Mouse (Mus musculus) forebrain, embryonic 14.5 days (tissue): ENCODE measurements around the gene Arhgef11. TPM values are rescaled to one million over a fixed set of nuclear protein-coding genes. Genes with fewer than 3 reads are reported as not detected.

Experiments
- ATAC-seq: fragments of 200-750 bp; cut with Nextera tagmentation; 2 replicates; pipeline ENCODE4 v1.8.0; 2017; ENCODE audit warnings: mild to moderate bottlenecking, moderate library complexity
- DNase-seq: peaks from one replicate; pipeline ENCODE4 v3.0.0-alpha.2; 2015; ENCODE audit warnings: low spot score
- H3K27ac ChIP-seq: fragments of 300-500 bp; sonication (generic); 2 replicates; pipeline ENCODE4 v1.5.1; 2014; ENCODE audit warnings: low read depth, mild to moderate bottlenecking, control low read depth, low read length, moderate library complexity
- H3K27me3 ChIP-seq: fragments of 300-500 bp; sonication (generic); replicated peaks from 2 replicates; pipeline ENCODE4 v1.6.1; 2014; ENCODE audit warnings: low read length, control low read depth, mixed read lengths; ENCODE audit not compliant: control insufficient read depth, insufficient read depth
- H3K36me3 ChIP-seq: fragments of 300-500 bp; sonication (generic); 2 replicates; pipeline ENCODE4 v1.6.1; 2014; ENCODE audit warnings: low read length, control low read depth; ENCODE audit not compliant: control insufficient read depth, insufficient read depth
- H3K4me1 ChIP-seq: fragments of 300-500 bp; sonication (generic); 2 replicates; pipeline ENCODE4 v1.6.1; 2014; ENCODE audit warnings: antibody characterized with exemption, low read length, control low read depth; ENCODE audit not compliant: control insufficient read depth, insufficient read depth
- H3K4me2 ChIP-seq: fragments of 300-500 bp; sonication (generic); 2 replicates; pipeline ENCODE4 v1.6.1; 2014; ENCODE audit warnings: mild to moderate bottlenecking, control low read depth, low read length
- H3K4me3 ChIP-seq: fragments of 300-500 bp; sonication (generic); 2 replicates; pipeline ENCODE4 v1.5.1; 2014; ENCODE audit warnings: low read depth, low read length, control low read depth
- H3K9ac ChIP-seq: fragments of 300-500 bp; sonication (generic); 2 replicates; pipeline ENCODE4 v1.6.1; 2014; ENCODE audit warnings: mild to moderate bottlenecking, low read length, control low read depth, moderate library complexity
- H3K9me3 ChIP-seq: fragments of 300-500 bp; sonication (generic); replicated peaks from 2 replicates; pipeline ENCODE4 v1.6.1; 2016; ENCODE audit warnings: low read length, control low read depth, mixed read lengths; ENCODE audit not compliant: control insufficient read depth
- WGBS: fragments of 180-500 bp; shearing (Covaris S2); extraction: QIAGEN DNeasy Blood & Tissue Kit; methylation state at CpG from one replicate; pipeline ENCODE4 v1.1.7; 2014; 5-methylcytosine and 5-hydroxymethylcytosine counted together
- polyA plus RNA-seq: library from polyadenylated mRNA; unstranded; fragments of >200 nt; fragmentation: Nextera tagmentation; extraction: Ambion mirVana; gene quantifications from 2 replicates; pipeline ENCODE4 v1.2.1, GENCODE M21; 2014

The Arhgef11 gene
- polyA plus RNA-seq, 1 experiment from 2014 or later, result 16.9 TPM

- no peak within 1 kb of the TSS for H3K9ac ChIP-seq
- no peak within 1 kb of the TSS for H3K27ac ChIP-seq
- DNase-seq (no peak), ATAC-seq (no peak)
- H3K4me3 ChIP-seq, result no peak within 1 kb of the TSS
- no peaks in the 10 kb centered on the region for H3K36me3 ChIP-seq
- no peaks in the 10 kb centered on the region for H3K27me3 ChIP-seq
- 50% methylated on average over 13 of the region's 13 CpGs for whole genome bisulfite sequencing
- no peak within 1 kb of the TSS for H3K4me2 ChIP-seq
- H3K4me1 ChIP-seq, result no peaks in the 10 kb centered on the region
- H3K9me3 ChIP-seq, result no peaks in the 10 kb centered on the region
Observed at GRCm38 (mm10) chr3:87748431-87748830, 131.1 kb downstream of the Arhgef11 start, which contains the start of gene Lrrc71. Gene Lrrc71, minus strand, starts transcription at chr3:87748625.

DNA sequence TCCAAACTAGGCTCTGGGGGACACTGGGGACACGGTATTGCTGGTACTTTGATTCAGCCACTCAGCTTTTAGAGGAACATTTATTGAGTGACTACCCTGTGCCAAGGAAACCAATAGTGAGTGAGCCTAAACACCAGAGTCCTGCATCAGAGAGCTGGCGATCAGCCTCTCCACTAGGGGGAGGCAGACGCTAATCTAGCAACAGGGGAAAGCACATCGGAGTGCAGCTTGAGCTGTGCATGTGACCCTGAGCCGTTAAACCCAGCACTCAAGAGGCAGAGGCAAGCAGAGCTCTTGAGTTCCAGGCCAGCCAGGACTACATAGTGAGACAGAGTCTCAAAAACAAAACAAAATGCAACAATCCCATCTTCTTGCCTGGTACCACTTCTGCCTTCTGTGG is 131.7 kb downstream of the Arhgef11 start:
- 14% methylated on average over 5 of the region's 5 CpGs for WGBS
- no peaks in the 10 kb centered on the region for H3K9me3 ChIP-seq
- no peaks in the 10 kb centered on the region for H3K27me3 ChIP-seq
- peak; percentile 50 for DNase-seq
- no peak overlapping the region for H3K4me2 ChIP-seq
- no peak for ATAC-seq
- H3K36me3 ChIP-seq, result no peaks in the 10 kb centered on the region
- no peak overlapping the region for H3K9ac ChIP-seq
- no peak overlapping the region for H3K27ac ChIP-seq
- H3K4me3 ChIP-seq, result no peak overlapping the region
- H3K4me1 ChIP-seq, result no peaks in the 10 kb centered on the region

GRCm38 (mm10) chr3:87749977-87750376 is 132.6 kb downstream of the Arhgef11 start:
- 90% methylated on average over 12 of the region's 12 CpGs for WGBS
- H3K9ac ChIP-seq, result no peak overlapping the region
- no peaks in the 10 kb centered on the region for H3K27me3 ChIP-seq
- no peak for ATAC-seq
- H3K4me2 ChIP-seq, result no peak overlapping the region
- no peaks in the 10 kb centered on the region for H3K9me3 ChIP-seq
- no peak for DNase-seq
- H3K27ac ChIP-seq, result no peak overlapping the region
- no peak overlapping the region for H3K4me3 ChIP-seq
- no peaks in the 10 kb centered on the region for H3K36me3 ChIP-seq
- H3K4me1 ChIP-seq, result no peaks in the 10 kb centered on the region

- H3K4me2 ChIP-seq, result no peak overlapping the region
- H3K4me3 ChIP-seq, result no peak overlapping the region
- H3K4me1 ChIP-seq, result no peaks in the 10 kb centered on the region
- no peak overlapping the region for H3K9ac ChIP-seq
- ATAC-seq (no peak), DNase-seq (no peak)
- no peaks in the 10 kb centered on the region for H3K9me3 ChIP-seq
- H3K36me3 ChIP-seq, result no peaks in the 10 kb centered on the region
- H3K27ac ChIP-seq, result no peak overlapping the region
- 79% methylated on average over 3 of the region's 3 CpGs for WGBS
- H3K27me3 ChIP-seq, result no peaks in the 10 kb centered on the region
Observed at GRCm38 (mm10) chr3:87752567-87752966, 135.2 kb downstream of the Arhgef11 start.

DNA sequence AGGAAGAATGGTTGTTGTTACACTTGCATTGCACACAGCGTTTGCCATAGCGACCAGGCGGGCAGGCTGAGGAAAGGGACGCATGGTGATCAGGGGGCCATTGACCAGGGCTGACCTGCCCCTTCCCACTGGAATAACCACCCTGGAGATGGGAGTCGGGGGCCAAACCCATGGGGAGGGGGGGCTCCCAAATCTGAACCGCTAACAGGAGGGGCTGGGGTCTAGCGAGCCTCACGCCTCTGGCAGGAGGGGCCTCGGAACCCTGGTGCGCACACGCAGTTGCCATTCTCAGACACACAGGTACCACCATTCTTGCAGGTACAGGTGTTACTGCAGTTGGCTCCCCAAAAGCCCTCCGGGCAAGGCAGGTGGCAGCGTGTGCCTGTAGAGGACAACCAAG is 136.5 kb downstream of the Arhgef11 start:
- WGBS, result 86% methylated on average over 13 of the region's 13 CpGs
- no peak for DNase-seq
- no peaks in the 10 kb centered on the region for H3K36me3 ChIP-seq
- H3K4me1 ChIP-seq, result no peaks in the 10 kb centered on the region
- no peak overlapping the region for H3K9ac ChIP-seq
- no peak overlapping the region for H3K4me3 ChIP-seq
- H3K27ac ChIP-seq, result no peak overlapping the region
- no peak for ATAC-seq
- no peak overlapping the region for H3K4me2 ChIP-seq
- H3K27me3 ChIP-seq, result no peaks in the 10 kb centered on the region
- no peaks in the 10 kb centered on the region for H3K9me3 ChIP-seq

DNA sequence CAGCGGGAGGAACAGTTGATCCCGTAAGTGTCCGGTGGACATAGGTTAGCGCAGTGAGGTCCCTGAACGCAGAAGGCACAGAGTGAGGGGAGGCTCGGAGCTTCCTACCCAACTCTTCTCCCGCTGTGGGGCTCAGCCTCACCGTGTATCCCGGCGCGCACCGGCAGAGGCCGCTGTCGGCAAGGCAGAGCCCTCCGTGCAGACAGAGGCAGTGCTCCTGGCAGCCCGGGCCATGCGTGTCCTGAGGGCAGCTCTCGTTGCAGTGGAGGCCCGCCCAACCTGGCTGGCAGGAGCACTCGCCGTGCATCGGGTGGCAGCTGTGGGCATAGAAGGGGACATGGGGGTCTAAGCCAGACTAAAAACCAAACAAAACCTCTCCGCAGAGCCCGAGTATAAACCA is 138.6 kb downstream of the Arhgef11 start:
- Histone ChIP-seq H3K9ac (peak overlapping the region; percentile 2; the same call in 1 of the 2 replicates), H3K4me1 (no peaks in the 10 kb centered on the region), H3K36me3 (no peaks in the 10 kb centered on the region), H3K4me3 (peak overlapping the region; percentile 7; the same call in 1 of the 2 replicates), H3K4me2 (peak overlapping the region; percentile 41), H3K27me3 (no peaks in the 10 kb centered on the region), H3K27ac (no peak overlapping the region), H3K9me3 (no peaks in the 10 kb centered on the region)
- ATAC-seq, result peak; percentile 92
- WGBS, result 4% methylated on average over 24 of the region's 24 CpGs
- peak; percentile 86 for DNase-seq

DNA sequence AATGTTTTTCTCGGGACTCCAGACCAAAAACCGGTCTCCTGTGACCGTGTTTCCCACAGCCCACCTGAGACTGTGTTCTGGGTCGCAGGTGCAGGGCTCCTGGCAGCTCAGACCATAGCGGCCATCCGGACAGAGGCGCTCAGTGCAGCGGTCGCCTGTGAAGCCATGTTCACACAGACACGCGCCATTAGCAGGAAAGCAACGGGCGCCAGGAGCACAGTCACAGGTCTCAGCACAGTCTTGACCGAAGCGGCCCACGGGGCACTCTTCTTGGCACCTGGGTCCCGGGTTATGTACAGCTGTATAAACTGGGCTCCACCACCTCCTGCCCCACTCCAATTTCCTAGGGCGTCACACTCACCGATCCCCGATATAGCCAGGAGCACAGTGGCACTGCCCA is 139.1 kb downstream of the Arhgef11 start:
- Histone ChIP-seq H3K4me1 (no peaks in the 10 kb centered on the region), H3K4me2 (peak overlapping the region; percentile 41), H3K27me3 (no peaks in the 10 kb centered on the region), H3K36me3 (no peaks in the 10 kb centered on the region), H3K4me3 (no peak overlapping the region), H3K27ac (no peak overlapping the region), H3K9me3 (no peaks in the 10 kb centered on the region), H3K9ac (no peak overlapping the region)
- peak; percentile 16; the same call in 1 of the 2 replicates for ATAC-seq
- WGBS, result 47% methylated on average over 20 of the region's 20 CpGs
- DNase-seq, result no peak

- Histone ChIP-seq H3K4me2 (no peak overlapping the region), H3K4me1 (no peaks in the 10 kb centered on the region), H3K9ac (no peak overlapping the region), H3K9me3 (no peaks in the 10 kb centered on the region), H3K27ac (no peak overlapping the region), H3K27me3 (no peaks in the 10 kb centered on the region), H3K4me3 (no peak overlapping the region), H3K36me3 (no peaks in the 10 kb centered on the region)
- ATAC-seq, result no peak
- 53% methylated on average over 4 of the region's 5 CpGs for WGBS
- DNase-seq, result no peak
Observed at GRCm38 (mm10) chr3:87758641-87759040, 141.3 kb downstream of the Arhgef11 start.

GRCm38 (mm10) chr3:87761408-87762375 is 144.3 kb downstream of the Arhgef11 start:
- ATAC-seq (no peak), DNase-seq (no peak)
- Histone ChIP-seq H3K36me3 (no peaks in the 10 kb centered on the region), H3K9ac (no peak overlapping the region), H3K27me3 (no peaks in the 10 kb centered on the region), H3K4me3 (no peak overlapping the region), H3K4me1 (no peaks in the 10 kb centered on the region), H3K9me3 (no peaks in the 10 kb centered on the region), H3K27ac (no peak overlapping the region), H3K4me2 (no peak overlapping the region)
- WGBS, result 86% methylated on average over 20 of the region's 20 CpGs
